Mouse (Mus musculus) B cell, adult (primary cell): Measurements from ENCODE around the gene Csn3. TPM values are rescaled to one million over a fixed set of nuclear protein-coding genes. Genes with fewer than 3 reads are reported as not detected.

ENCODE experiments used
- total RNA-seq: library from RNA; stranded (reverse); gene quantifications from 4 replicates; pipeline ENCODE4 v1.2.4, GENCODE M21; 2023; ENCODE audit not compliant: inconsistent age

Csn3 gene
- not detected in 4 replicates for total RNA-seq

DNA sequence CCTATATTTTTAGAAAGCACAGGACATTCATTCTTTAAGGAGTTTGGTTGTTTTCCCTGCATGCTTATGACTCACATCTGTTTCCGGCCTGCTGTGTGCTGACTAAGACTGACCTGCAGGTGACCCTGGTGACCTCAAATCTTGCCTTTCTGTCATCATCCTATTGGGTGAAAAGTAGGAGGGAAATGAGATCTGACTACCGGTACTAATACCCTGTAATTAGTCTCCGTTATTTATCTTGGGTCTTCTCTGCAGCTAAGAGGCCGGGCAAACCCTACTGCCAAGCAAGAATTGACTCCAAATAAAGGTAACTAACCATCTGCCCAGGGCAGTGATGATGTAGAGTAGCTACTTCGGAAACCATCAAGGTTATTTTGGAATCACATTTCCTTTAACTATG lies at the start of gene Csn3:
Csn3 (plus strand) TSS at position 208 of the 400 bp plus-strand sequence.

DNA sequence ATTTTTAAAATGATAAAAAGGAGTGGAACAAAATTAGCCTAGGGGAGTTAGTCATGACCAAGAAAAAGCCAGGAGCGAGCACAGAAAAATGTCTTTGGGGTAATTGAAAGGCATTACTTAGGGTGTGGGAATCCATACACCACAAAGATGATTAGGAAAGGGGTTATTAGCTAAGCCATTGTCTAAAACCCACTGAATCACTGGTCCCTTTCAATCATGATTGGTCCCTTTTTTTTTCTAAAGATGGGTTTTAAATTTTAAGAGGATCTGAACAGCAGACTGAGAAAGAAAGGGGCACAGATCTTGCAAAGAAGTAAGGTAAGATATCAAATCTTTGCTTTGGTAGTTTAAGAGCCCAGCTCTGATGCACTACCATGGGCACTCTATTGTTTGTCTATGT lies 40.6 kb upstream of the Csn3 start, which contains the start of gene Odam:
Odam (plus strand) TSS at position 301 of the 400 bp plus-strand sequence.

DNA sequence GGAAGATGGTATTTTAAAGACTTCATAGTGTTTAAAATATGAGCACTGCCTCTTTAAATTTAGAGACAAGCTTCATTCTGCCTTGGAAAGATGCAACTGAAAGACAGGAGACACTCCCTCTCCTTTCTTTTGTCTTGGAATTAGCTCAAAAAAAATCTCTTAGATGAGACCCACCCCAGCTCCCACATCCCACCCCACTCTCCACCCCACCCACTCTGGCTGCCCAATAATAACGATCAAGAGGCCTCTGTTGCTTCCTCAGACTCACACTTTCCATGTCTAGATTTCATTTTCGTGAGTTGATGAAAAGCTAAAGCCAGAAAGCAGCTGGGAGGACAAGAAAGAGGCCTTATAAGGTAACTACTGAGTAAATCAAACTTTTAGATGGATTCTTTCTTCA lies 43.8 kb downstream of the Csn3 start, which contains the start of the genes 2310003L06Rik and Gm28434:
2310003L06Rik (plus strand) TSS at position 259 of the 400 bp plus-strand sequence.
Gm28434 (plus strand) TSS at position 317 of the 400 bp plus-strand sequence.

GRCm38 (mm10) chr5:87979139-87979538 lies 53.8 kb downstream of the Csn3 start, which contains the start of gene Cabs1:
TSS of gene Cabs1 (plus strand) at chr5:87979439.

Other genes starting within 250 kb of the Csn3 start
- gene Csn2, start 225.9 kb upstream of the Csn3 start, total RNA-seq = not detected in 4 replicates
- gene Csn1s2a, start 151.0 kb upstream of the Csn3 start, total RNA-seq = not detected in 4 replicates
- not detected in 4 replicates for gene Csn1s2b, start 117.5 kb upstream of the Csn3 start, total RNA-seq
- gene Prr27, start 99.9 kb upstream of the Csn3 start, total RNA-seq = not detected in 4 replicates
- gene Odam, start 40.5 kb upstream of the Csn3 start, total RNA-seq = not detected in 4 replicates
- gene 2310003L06Rik, start 43.9 kb downstream of the Csn3 start, total RNA-seq = not detected in 4 replicates
- not detected in 4 replicates for gene Gm28434, start 43.9 kb downstream of the Csn3 start, total RNA-seq
- not detected in 4 replicates for gene Cabs1, start 53.9 kb downstream of the Csn3 start, total RNA-seq
- gene Smr3a, start 77.0 kb downstream of the Csn3 start, total RNA-seq = not detected in 4 replicates
- not detected in 4 replicates for gene Smr2, start 161.0 kb downstream of the Csn3 start, total RNA-seq
- not detected in 4 replicates for gene Gm11116, start 186.0 kb downstream of the Csn3 start, total RNA-seq
- not detected in 4 replicates for gene Gm11115, start 228.5 kb downstream of the Csn3 start, total RNA-seq